ENCODE assay signal across 20 mouse cellular contexts in genomic region chrX:143533574-143533973, GRCm38 (mm10). TPM values are rescaled to one million over a fixed set of nuclear protein-coding genes. Genes with fewer than 3 reads are reported as not detected.
DNase-seq lines count a peak whose midpoint lies in the region; ATAC-seq and TF ChIP-seq lines count a peak whose summit lies in the region.
"Had no signal": no experiment of that assay in that cellular context is flagged by ENCODE, and none has a peak within 500 bp of the region (broad histone marks: within the 10 kb centered on the region; RNA-seq: fewer than 3 reads in every experiment).

No protein-coding gene starts in this region.

- peak; percentile 69; the same call in 1 of the 2 replicates for ATAC-seq in hindbrain, embryonic 14.5 days (ENCODE audit: low FRiP score)
- ATAC-seq in lung, embryonic 14.5 days (ENCODE audit: insufficient read depth), result no peak
- no peak for ATAC-seq in lung, postnatal 0 days
- ATAC-seq: liver, embryonic 12.5 days had no signal

- peaks cover 5% of the 10 kb centered on the region; the same call in 1 of the 2 replicates for H3K27me3 ChIP-seq in hindbrain, embryonic 14.5 days (ENCODE audit: control insufficient read depth, insufficient read depth, low read length)
- H3K27me3 ChIP-seq in hindbrain, embryonic 10.5 days (ENCODE audit: insufficient read depth, poor library complexity, severe bottlenecking), result peaks cover 48% of the 10 kb centered on the region
- H3K27me3 ChIP-seq in lung, embryonic 14.5 days (ENCODE audit: insufficient read depth, low read length), result no peaks in the 10 kb centered on the region; the same call in 1 of the 2 replicates
- no peaks in the 10 kb centered on the region for H3K27me3 ChIP-seq in lung, postnatal 0 days (replicated peaks; ENCODE audit: insufficient read depth, low read length)
- H3K27me3 ChIP-seq: liver, embryonic 12.5 days had no signal

- TF ChIP-seq EP300 in lung, postnatal 0 days (IDR thresholded peaks at IDR 0.05), result no peak

- peak; percentile 51 for DNase-seq in hindbrain, embryonic 14.5 days (ENCODE audit: low spot score)
- DNase-seq in hindbrain, embryonic 10.5 days (ENCODE audit: low spot score), result no peak
- peak; percentile 4 for DNase-seq in lung, embryonic 14.5 days
- no peak for DNase-seq in lung, postnatal 0 days (ENCODE audit: low spot score)
- peak; percentile 16 for DNase-seq in adipocyte (ENCODE audit: low spot score)
- DNase-seq in brain, embryonic 14.5 days (ENCODE audit: low read depth), result peak; percentile 84
- no peak for DNase-seq in B cell, adult 2 months
- DNase-seq: adrenal gland, adult 2 months; cerebellum, adult 9-11 months; embryo, embryonic 11 days; heart, postnatal 10 days; kidney, adult 18-20 months; lung, adult 2 months; lung, postnatal 4 days; thymus, postnatal 36 days had no signal

- no peak overlapping the region for H3K4me2 ChIP-seq in hindbrain, embryonic 14.5 days (replicated peaks)
- no peak overlapping the region for H3K4me2 ChIP-seq in lung, embryonic 14.5 days
- no peak overlapping the region for H3K4me2 ChIP-seq in lung, postnatal 0 days (replicated peaks; ENCODE audit: low read depth, low read length)
- H3K4me2 ChIP-seq: heart, embryonic 11.5 days; liver, embryonic 12.5 days; midbrain, embryonic 11.5 days had no signal

- H3K9ac ChIP-seq in hindbrain, embryonic 14.5 days, result no peak overlapping the region
- H3K9ac ChIP-seq in lung, embryonic 14.5 days, result no peak overlapping the region
- no peak overlapping the region for H3K9ac ChIP-seq in lung, postnatal 0 days (replicated peaks; ENCODE audit: low read depth)
- H3K9ac ChIP-seq: liver, embryonic 12.5 days had no signal

- WGBS in hindbrain, embryonic 14.5 days, result 51% methylated on average over 3 of the region's 3 CpGs
- 71% methylated on average over 3 of the region's 3 CpGs for WGBS in hindbrain, embryonic 10.5 days
- 76% methylated on average over 3 of the region's 3 CpGs for WGBS in lung, embryonic 14.5 days
- WGBS in lung, postnatal 0 days, result 60% methylated on average over 3 of the region's 3 CpGs

- no peaks in the 10 kb centered on the region for H3K9me3 ChIP-seq in hindbrain, embryonic 14.5 days (ENCODE audit: control insufficient read depth, low read length)
- no peaks in the 10 kb centered on the region for H3K9me3 ChIP-seq in hindbrain, embryonic 10.5 days
- no peaks in the 10 kb centered on the region for H3K9me3 ChIP-seq in lung, embryonic 14.5 days (ENCODE audit: low read depth, low read length)
- H3K9me3 ChIP-seq in lung, postnatal 0 days (ENCODE audit: low read length), result no peaks in the 10 kb centered on the region
- H3K9me3 ChIP-seq: limb, embryonic 10.5 days; liver, embryonic 12.5 days had no signal

- no peaks in the 10 kb centered on the region for H3K36me3 ChIP-seq in hindbrain, embryonic 14.5 days (replicated peaks; ENCODE audit: control insufficient read depth, insufficient read depth)
- no peaks in the 10 kb centered on the region for H3K36me3 ChIP-seq in hindbrain, embryonic 10.5 days
- H3K36me3 ChIP-seq in lung, embryonic 14.5 days (ENCODE audit: insufficient read depth), result no peaks in the 10 kb centered on the region
- no peaks in the 10 kb centered on the region for H3K36me3 ChIP-seq in lung, postnatal 0 days (ENCODE audit: insufficient read depth, low read length)
- H3K36me3 ChIP-seq: limb, embryonic 10.5 days; liver, embryonic 12.5 days had no signal

- H3K4me3 ChIP-seq in hindbrain, embryonic 14.5 days (replicated peaks; ENCODE audit: low read length), result no peak overlapping the region
- H3K4me3 ChIP-seq in hindbrain, embryonic 10.5 days, result no peak overlapping the region
- H3K4me3 ChIP-seq in lung, embryonic 14.5 days (ENCODE audit: low read depth, low read length), result no peak overlapping the region
- H3K4me3 ChIP-seq in lung, postnatal 0 days (ENCODE audit: low read depth, low read length), result no peak overlapping the region
- H3K4me3 ChIP-seq: limb, embryonic 10.5 days; liver, embryonic 12.5 days had no signal

- no peak for TF ChIP-seq CTCF in lung, embryonic 14.5 days (IDR thresholded peaks at IDR 0.05; ENCODE audit: low read depth)
- no peak for TF ChIP-seq CTCF in lung, postnatal 0 days (IDR thresholded peaks at IDR 0.05)
- no peak for TF ChIP-seq CTCF in brain, embryonic 14.5 days (IDR thresholded peaks at IDR 0.05; ENCODE audit: borderline replicate concordance, extremely low read depth, insufficient read depth, insufficient read length)

- no peak overlapping the region; the same call in none of the 2 replicates for H3K27ac ChIP-seq in hindbrain, embryonic 14.5 days
- no peak overlapping the region for H3K27ac ChIP-seq in hindbrain, embryonic 10.5 days
- H3K27ac ChIP-seq in lung, embryonic 14.5 days (ENCODE audit: low read depth), result no peak overlapping the region
- H3K27ac ChIP-seq in lung, postnatal 0 days (ENCODE audit: low read length), result no peak overlapping the region
- H3K27ac ChIP-seq: kidney, postnatal 0 days; limb, embryonic 10.5 days; liver, embryonic 12.5 days had no signal

- no peak for TF ChIP-seq POLR2A in brain, embryonic 14.5 days (IDR thresholded peaks at IDR 0.05; ENCODE audit: borderline replicate concordance, extremely low read depth, insufficient read depth, insufficient read length, poor library complexity, severe bottlenecking)

- H3K4me1 ChIP-seq in hindbrain, embryonic 14.5 days (replicated peaks; ENCODE audit: control insufficient read depth, insufficient read depth, low read length), result no peaks in the 10 kb centered on the region
- H3K4me1 ChIP-seq in hindbrain, embryonic 10.5 days (replicated peaks), result no peaks in the 10 kb centered on the region
- H3K4me1 ChIP-seq in lung, embryonic 14.5 days (ENCODE audit: insufficient read depth), result no peaks in the 10 kb centered on the region
- no peaks in the 10 kb centered on the region for H3K4me1 ChIP-seq in lung, postnatal 0 days (ENCODE audit: insufficient read depth, low read depth, low read length)
- H3K4me1 ChIP-seq: limb, embryonic 10.5 days; liver, embryonic 12.5 days had no signal

RNA-seq across cellular contexts. Expression of gene Pak3, which starts 15.2 kb away (rescaled TPM):
- polyA plus RNA-seq in hindbrain, embryonic 14.5 days (2014; fragmentation: Nextera tagmentation; extraction: Ambion mirVana), result 253 and 301 TPM in 2 replicates
- polyA plus RNA-seq in hindbrain, embryonic 10.5 days (2016; fragmentation: Nextera tagmentation; extraction: Ambion mirVana), result 19.8 and 34.4 TPM in 2 replicates
- 10.6 and 11.7 TPM in 2 replicates for polyA plus RNA-seq in lung, embryonic 14.5 days (2014; fragmentation: Nextera tagmentation; extraction: Ambion mirVana)
- polyA plus RNA-seq in lung, postnatal 0 days (2015; fragmentation: Nextera tagmentation; extraction: Ambion mirVana), result 1.1 and 1.3 TPM in 2 replicates
- polyA plus RNA-seq in brain, embryonic 14.5 days (2012; rRNA removed), result 24.8 and 41.7 TPM in 2 replicates

Comparison
In these comparisons a context has a peak if more than half of its experiments do, and no peak if none do; other contexts are left out.
1. DNase-seq: peak in hindbrain, embryonic 14.5 days (single experiment), lung, embryonic 14.5 days (single experiment), adipocyte (single experiment) and brain, embryonic 14.5 days (single experiment); none in hindbrain, embryonic 10.5 days (single experiment), lung, postnatal 0 days (single experiment) and B cell, adult 2 months (0 of 2).